Mouse (Mus musculus): Measurements from ENCODE around the gene Sh3rf3. TPM values are rescaled to one million over a fixed set of nuclear protein-coding genes. Genes with fewer than 3 reads are reported as not detected.
A peak's percentile ranks its signal among the peaks of the same experiment; 100 is the strongest.

The Sh3rf3 gene
- total and polyA plus RNA-seq, 2 experiments from 2014 or later, result 0.18 TPM; not detected in 1

- Histone ChIP-seq H3K4me1 (ENCODE audit: control insufficient read depth, insufficient read depth) (no peaks in the 10 kb centered on the region), H3K4me3 (ENCODE audit: low read depth, low read length) (no peak overlapping the region), H3K9ac (replicated peaks; ENCODE audit: low read depth, low read length) (no peak overlapping the region), H3K27me3 (ENCODE audit: control insufficient read depth, insufficient read depth, low read length) (peaks cover 4% of the 10 kb centered on the region; the same call in 1 of the 2 replicates), H3K36me3 (replicated peaks; ENCODE audit: control insufficient read depth, insufficient read depth, low read length) (no peaks in the 10 kb centered on the region), H3K9me3 (replicated peaks; ENCODE audit: control insufficient read depth, low read length) (no peaks in the 10 kb centered on the region), H3K4me2 (ENCODE audit: low read depth, low read length) (no peak overlapping the region), H3K27ac (ENCODE audit: low read depth) (no peak overlapping the region)
- ATAC-seq (ENCODE audit: insufficient read depth, low read depth) (no peak), DNase-seq (ENCODE audit: low spot score) (no peak)
- no peak for TF ChIP-seq CTCF (IDR thresholded peaks at IDR 0.05; ENCODE audit: low read depth)
- no peak for TF ChIP-seq EP300 (IDR thresholded peaks at IDR 0.05; ENCODE audit: low read depth)
- whole genome bisulfite sequencing, result 39% methylated on average over 1 of the region's 1 CpGs
These were observed 10.8 kb upstream of the Sh3rf3 start for GRCm38 (mm10) chr10:58802391-58802790.

- 29% methylated on average over 3 of the region's 3 CpGs for WGBS
- Histone ChIP-seq H3K9me3 (replicated peaks; ENCODE audit: control insufficient read depth, low read length) (no peaks in the 10 kb centered on the region), H3K27me3 (ENCODE audit: control insufficient read depth, insufficient read depth, low read length) (peaks cover 46% of the 10 kb centered on the region), H3K4me3 (ENCODE audit: low read depth, low read length) (no peak overlapping the region), H3K4me1 (ENCODE audit: control insufficient read depth, insufficient read depth) (peaks cover 6% of the 10 kb centered on the region; the same call in 1 of the 2 replicates), H3K9ac (replicated peaks; ENCODE audit: low read depth, low read length) (no peak overlapping the region), H3K4me2 (ENCODE audit: low read depth, low read length) (no peak overlapping the region), H3K27ac (ENCODE audit: low read depth) (no peak overlapping the region), H3K36me3 (replicated peaks; ENCODE audit: control insufficient read depth, insufficient read depth, low read length) (no peaks in the 10 kb centered on the region)
- DNase-seq (ENCODE audit: low spot score), result no peak
- no peak for ATAC-seq (ENCODE audit: insufficient read depth, low read depth)
- TF ChIP-seq CTCF (IDR thresholded peaks at IDR 0.05; ENCODE audit: low read depth), result no peak
- TF ChIP-seq EP300 (IDR thresholded peaks at IDR 0.05; ENCODE audit: low read depth), result no peak
These were observed 5.2 kb upstream of the Sh3rf3 start for GRCm38 (mm10) chr10:58807956-58808355.

- 56% methylated on average over 5 of the region's 5 CpGs for WGBS
- no peaks in the 10 kb centered on the region for H3K9me3 ChIP-seq (replicated peaks; ENCODE audit: control insufficient read depth, low read length)
- H3K9ac ChIP-seq (replicated peaks; ENCODE audit: low read depth, low read length), result no peak overlapping the region
- H3K4me3 ChIP-seq (ENCODE audit: low read depth, low read length), result no peak overlapping the region
- no peak overlapping the region for H3K4me2 ChIP-seq (ENCODE audit: low read depth, low read length)
- ATAC-seq (ENCODE audit: insufficient read depth, low read depth) (no peak), DNase-seq (ENCODE audit: low spot score) (no peak)
- H3K27ac ChIP-seq (ENCODE audit: low read depth), result no peak overlapping the region
- no peaks in the 10 kb centered on the region for H3K36me3 ChIP-seq (replicated peaks; ENCODE audit: control insufficient read depth, insufficient read depth, low read length)
- peaks cover 14% of the 10 kb centered on the region; the same call in 1 of the 2 replicates for H3K4me1 ChIP-seq (ENCODE audit: control insufficient read depth, insufficient read depth)
- no peak for TF ChIP-seq CTCF (IDR thresholded peaks at IDR 0.05; ENCODE audit: low read depth)
- TF ChIP-seq EP300 (IDR thresholded peaks at IDR 0.05; ENCODE audit: low read depth), result no peak
- H3K27me3 ChIP-seq (ENCODE audit: control insufficient read depth, insufficient read depth, low read length), result peaks cover 66% of the 10 kb centered on the region
These were observed 3.0 kb upstream of the Sh3rf3 start for GRCm38 (mm10) chr10:58810181-58810580.

GRCm38 (mm10) chr10:58812210-58813080 is 714 bp upstream of the Sh3rf3 start:
- WGBS, result under 1% methylated on average over 58 of the region's 63 CpGs
- H3K27ac ChIP-seq (ENCODE audit: low read depth), result no peak overlapping the region
- ATAC-seq (ENCODE audit: insufficient read depth, low read depth), result peak; percentile 73

GRCm38 (mm10) chr10:58813801-58814191 is 637 bp downstream of the Sh3rf3 start:
- no peak; the same call in 1 of the 2 replicates for ATAC-seq (ENCODE audit: insufficient read depth, low read depth)
- no peaks in the 10 kb centered on the region for H3K9me3 ChIP-seq (replicated peaks; ENCODE audit: control insufficient read depth, low read length)
- H3K9ac ChIP-seq (replicated peaks; ENCODE audit: low read depth, low read length), result no peak overlapping the region
- WGBS, result 2% methylated on average over 35 of the region's 35 CpGs
- H3K4me2 ChIP-seq (ENCODE audit: low read depth, low read length), result peak overlapping the region; percentile 97
- peak overlapping the region; percentile 60 for H3K4me3 ChIP-seq (ENCODE audit: low read depth, low read length)
- H3K36me3 ChIP-seq (replicated peaks; ENCODE audit: control insufficient read depth, insufficient read depth, low read length), result no peaks in the 10 kb centered on the region
- peaks cover 72% of the 10 kb centered on the region for H3K27me3 ChIP-seq (ENCODE audit: control insufficient read depth, insufficient read depth, low read length)
- H3K4me1 ChIP-seq (ENCODE audit: control insufficient read depth, insufficient read depth), result peaks cover 14% of the 10 kb centered on the region; the same call in 1 of the 2 replicates
- DNase-seq (ENCODE audit: low spot score), result no peak
- H3K27ac ChIP-seq (ENCODE audit: low read depth), result no peak overlapping the region
- no peak for TF ChIP-seq CTCF (IDR thresholded peaks at IDR 0.05; ENCODE audit: low read depth)
- TF ChIP-seq EP300 (IDR thresholded peaks at IDR 0.05; ENCODE audit: low read depth), result no peak

More at GRCm38 (mm10) chr10:58812210-58813080, 714 bp upstream of the Sh3rf3 start:
- no peaks in the 10 kb centered on the region for H3K9me3 ChIP-seq (replicated peaks; ENCODE audit: control insufficient read depth, low read length)
- H3K4me2 ChIP-seq (ENCODE audit: low read depth, low read length), result peak overlapping the region; percentile 97
- peak overlapping the region; percentile 12; the same call in 1 of the 2 replicates for H3K9ac ChIP-seq (replicated peaks; ENCODE audit: low read depth, low read length)
- H3K4me1 ChIP-seq (ENCODE audit: control insufficient read depth, insufficient read depth), result peaks cover 14% of the 10 kb centered on the region; the same call in 1 of the 2 replicates
- no peaks in the 10 kb centered on the region for H3K36me3 ChIP-seq (replicated peaks; ENCODE audit: control insufficient read depth, insufficient read depth, low read length)
- DNase-seq (ENCODE audit: low spot score), result peak; percentile 76
- peaks cover 74% of the 10 kb centered on the region for H3K27me3 ChIP-seq (ENCODE audit: control insufficient read depth, insufficient read depth, low read length)
- TF ChIP-seq EP300 (IDR thresholded peaks at IDR 0.05; ENCODE audit: low read depth) (no peak), CTCF (IDR thresholded peaks at IDR 0.05; ENCODE audit: low read depth) (peak; percentile 68)
- H3K4me3 ChIP-seq (ENCODE audit: low read depth, low read length), result peak overlapping the region; percentile 60
